Mouse (Mus musculus) brain, embryonic 14.5 days (tissue): ENCODE data around the gene Stap2.

Source experiments
- CTCF ChIP-seq: fragments of 200-500 bp; IDR thresholded peaks from 2 replicates; pipeline ENCODE4 v1.5.1; 2012; ENCODE audit warnings: inconsistent platforms, mild to moderate bottlenecking, moderate library complexity, borderline replicate concordance; ENCODE audit not compliant: insufficient read depth, insufficient read length; ENCODE audit errors: extremely low read depth
- POLR2A ChIP-seq: fragments of 200-500 bp; IDR thresholded peaks from 2 replicates; pipeline ENCODE4 v1.6.1; 2012; ENCODE audit warnings: mild to moderate bottlenecking, inconsistent platforms, borderline replicate concordance; ENCODE audit not compliant: poor library complexity, insufficient read depth, insufficient read length, severe bottlenecking; ENCODE audit errors: extremely low read depth

DNA sequence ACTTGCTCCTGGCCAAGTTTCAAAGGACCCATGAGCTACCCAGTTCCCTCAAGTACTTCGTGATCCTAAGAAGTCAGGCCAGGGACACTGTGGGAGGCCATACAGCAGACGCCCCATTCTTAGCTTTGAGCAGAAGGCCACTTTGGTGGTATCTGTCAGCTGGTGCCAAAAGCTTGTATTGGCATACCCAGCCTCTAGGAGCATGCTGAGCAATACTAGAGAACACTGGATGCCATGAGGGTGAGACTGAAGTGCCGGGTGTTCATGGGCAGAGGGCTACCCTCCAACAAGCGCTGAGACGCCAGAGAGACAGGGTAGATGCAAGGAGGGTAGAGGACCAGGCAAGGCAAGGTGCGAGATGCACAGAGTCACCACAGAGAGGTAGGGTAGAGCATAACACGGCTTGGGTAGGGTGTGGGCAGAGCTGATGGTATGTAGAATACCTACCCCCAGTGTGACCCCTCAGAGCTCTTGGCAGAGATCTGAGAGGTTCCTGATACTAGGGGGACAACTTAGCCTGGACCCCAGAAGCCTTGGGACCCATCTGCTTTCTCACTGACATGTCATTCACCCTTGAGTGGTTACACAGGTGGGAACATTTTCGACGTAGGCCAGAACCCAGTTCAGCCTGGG lies 25.0 kb upstream of the Stap2 start:
- no peak for TF ChIP-seq CTCF
- TF ChIP-seq POLR2A, result no peak
